In the genomic region with DNA sequence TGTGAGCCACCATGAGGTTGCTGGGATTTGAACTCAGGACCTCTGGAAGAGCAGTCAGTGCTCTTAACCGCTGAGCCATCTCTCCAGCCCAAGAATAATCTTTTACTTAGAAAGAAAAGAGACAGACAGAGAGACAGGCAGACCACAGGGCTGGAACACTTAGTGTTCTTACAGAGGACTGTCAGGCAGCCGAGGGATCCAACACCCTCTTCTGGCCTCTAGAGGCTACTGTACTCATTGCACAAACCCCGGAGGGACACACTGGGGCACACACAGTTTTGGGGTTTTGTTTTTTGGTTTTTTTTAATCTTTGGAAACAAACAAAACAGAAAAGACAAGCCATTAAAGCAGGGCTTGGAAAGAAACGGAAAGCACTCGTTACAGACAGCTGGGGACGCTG, we compare ENCODE assay signal across 32 mouse cellular contexts. TPM values are rescaled to one million over a fixed set of nuclear protein-coding genes. Genes with fewer than 3 reads are reported as not detected.
A peak's percentile ranks its signal among the peaks of the same experiment; 100 is the strongest.
DNase-seq lines count a peak whose midpoint lies in the region; ATAC-seq and TF ChIP-seq lines count a peak whose summit lies in the region.
"Had no signal": no experiment of that assay in that cellular context is flagged by ENCODE, and none has a peak within 500 bp of the region (broad histone marks: within the 10 kb centered on the region; RNA-seq: fewer than 3 reads in every experiment).

No protein-coding gene starts in this region.

- H3K4me2 ChIP-seq in kidney, postnatal 0 days (ENCODE audit: low read length): no peak overlapping the region
- H3K4me2 ChIP-seq in lung, postnatal 0 days (replicated peaks; ENCODE audit: low read depth, low read length): no peak overlapping the region
- no peak overlapping the region for H3K4me2 ChIP-seq in stomach, postnatal 0 days (replicated peaks; ENCODE audit: low read depth)
- H3K4me2 ChIP-seq: embryonic facial prominence, embryonic 12.5 days; forebrain, embryonic 15.5 days; heart, embryonic 12.5 days; limb, embryonic 12.5 days; liver, embryonic 11.5 days; neural tube, embryonic 15.5 days; stomach, embryonic 15.5 days had no signal

- peaks cover 11% of the 10 kb centered on the region for H3K4me1 ChIP-seq in kidney, postnatal 0 days (replicated peaks; ENCODE audit: insufficient read depth, low read length)
- H3K4me1 ChIP-seq in lung, postnatal 0 days (ENCODE audit: insufficient read depth, low read depth, low read length): peaks cover 5% of the 10 kb centered on the region; the same call in 1 of the 2 replicates
- peaks cover 3% of the 10 kb centered on the region; the same call in 1 of the 2 replicates for H3K4me1 ChIP-seq in stomach, postnatal 0 days (replicated peaks; ENCODE audit: control insufficient read depth, insufficient read depth)

- H3K9me3 ChIP-seq in kidney, postnatal 0 days (replicated peaks; ENCODE audit: low read length): no peaks in the 10 kb centered on the region
- H3K9me3 ChIP-seq in lung, postnatal 0 days (ENCODE audit: low read length): no peaks in the 10 kb centered on the region
- H3K9me3 ChIP-seq in stomach, postnatal 0 days (ENCODE audit: control insufficient read depth, low read length): no peaks in the 10 kb centered on the region
- H3K9me3 ChIP-seq: embryonic facial prominence, embryonic 12.5 days; forebrain, embryonic 15.5 days; heart, embryonic 12.5 days; hindbrain, embryonic 10.5 days; limb, embryonic 12.5 days; neural tube, embryonic 15.5 days; stomach, embryonic 15.5 days had no signal

- peaks cover 27% of the 10 kb centered on the region for H3K36me3 ChIP-seq in kidney, postnatal 0 days (ENCODE audit: insufficient read depth, low read length)
- peaks cover 12% of the 10 kb centered on the region for H3K36me3 ChIP-seq in lung, postnatal 0 days (ENCODE audit: insufficient read depth, low read length)
- H3K36me3 ChIP-seq in stomach, postnatal 0 days (ENCODE audit: control insufficient read depth, insufficient read depth, low read length): peaks cover 3% of the 10 kb centered on the region; the same call in 1 of the 2 replicates

- H3K4me3 ChIP-seq in kidney, postnatal 0 days (replicated peaks; ENCODE audit: low read depth, low read length): no peak overlapping the region
- H3K4me3 ChIP-seq in lung, postnatal 0 days (ENCODE audit: low read depth, low read length): no peak overlapping the region
- H3K4me3 ChIP-seq in stomach, postnatal 0 days (ENCODE audit: low read depth, low read length): no peak overlapping the region
- H3K4me3 ChIP-seq: embryonic facial prominence, embryonic 12.5 days; forebrain, embryonic 15.5 days; heart, embryonic 12.5 days; hindbrain, embryonic 10.5 days; limb, embryonic 12.5 days; neural tube, embryonic 15.5 days; stomach, embryonic 15.5 days had no signal

- WGBS in kidney, postnatal 0 days: 90% methylated on average over 6 of the region's 6 CpGs
- 85% methylated on average over 6 of the region's 6 CpGs for WGBS in lung, postnatal 0 days
- 80% methylated on average over 6 of the region's 6 CpGs for WGBS in stomach, postnatal 0 days

- H3K27me3 ChIP-seq in kidney, postnatal 0 days (ENCODE audit: insufficient read depth, low read length): no peaks in the 10 kb centered on the region
- H3K27me3 ChIP-seq in lung, postnatal 0 days (replicated peaks; ENCODE audit: insufficient read depth, low read length): no peaks in the 10 kb centered on the region
- no peaks in the 10 kb centered on the region for H3K27me3 ChIP-seq in stomach, postnatal 0 days (ENCODE audit: control insufficient read depth, insufficient read depth, low read length)
- H3K27me3 ChIP-seq: embryonic facial prominence, embryonic 12.5 days; forebrain, embryonic 15.5 days; heart, embryonic 12.5 days; limb, embryonic 12.5 days; neural tube, embryonic 15.5 days; stomach, embryonic 15.5 days had no signal

- DNase-seq in heart, adult 11 months: peak; percentile 84
- DNase-seq in heart, postnatal 10 days: no peak
- no peak for DNase-seq in kidney, postnatal 0 days (ENCODE audit: low spot score)
- DNase-seq in kidney, adult 11 months: no peak
- DNase-seq in lung, postnatal 0 days (ENCODE audit: low spot score): no peak
- no peak for DNase-seq in lung, postnatal 14 days
- DNase-seq in stomach, postnatal 0 days (ENCODE audit: low spot score): no peak
- DNase-seq in urinary bladder, postnatal 25 days (ENCODE audit: low spot score): no peak
- DNase-seq: adrenal gland, adult 8-10 months; cerebellum, adult 8-10 months; cerebellum, postnatal 36 days; embryo, embryonic 11 days; kidney, postnatal 4 days; midbrain, embryonic 14.5 days; retina, postnatal 1 day; right cerebral cortex, postnatal 14 days; thymus, postnatal 14 days had no signal

- peak; percentile 24; the same call in 1 of the 2 replicates for TF ChIP-seq CTCF in kidney, postnatal 0 days (IDR thresholded peaks at IDR 0.05; ENCODE audit: low read depth)
- peak; percentile 17; the same call in 1 of the 2 replicates for TF ChIP-seq CTCF in lung, postnatal 0 days (IDR thresholded peaks at IDR 0.05)
- TF ChIP-seq CTCF in stomach, postnatal 0 days (IDR thresholded peaks at IDR 0.05; ENCODE audit: low read depth): peak; percentile 19; the same call in 1 of the 2 replicates

- no peak for TF ChIP-seq EP300 in lung, postnatal 0 days (IDR thresholded peaks at IDR 0.05)
- TF ChIP-seq EP300 in stomach, postnatal 0 days (optimal IDR thresholded peaks at IDR 0.05): no peak

- H3K9ac ChIP-seq in kidney, postnatal 0 days (ENCODE audit: low read depth, low read length): no peak overlapping the region
- no peak overlapping the region for H3K9ac ChIP-seq in lung, postnatal 0 days (replicated peaks; ENCODE audit: low read depth)
- no peak overlapping the region for H3K9ac ChIP-seq in stomach, postnatal 0 days (ENCODE audit: low read length)
- H3K9ac ChIP-seq: embryonic facial prominence, embryonic 12.5 days; forebrain, embryonic 15.5 days; heart, embryonic 12.5 days; limb, embryonic 12.5 days; neural tube, embryonic 15.5 days; stomach, embryonic 15.5 days had no signal

- H3K27ac ChIP-seq in kidney, postnatal 0 days: no peak overlapping the region
- no peak overlapping the region for H3K27ac ChIP-seq in lung, postnatal 0 days (ENCODE audit: low read length)
- no peak overlapping the region for H3K27ac ChIP-seq in stomach, postnatal 0 days (replicated peaks)
- H3K27ac ChIP-seq: embryonic facial prominence, embryonic 12.5 days; forebrain, embryonic 15.5 days; hindbrain, embryonic 10.5 days; limb, embryonic 12.5 days; macrophage; neural tube, embryonic 15.5 days; stomach, embryonic 15.5 days had no signal

- intact Hi-C loops in heart, postnatal 10 days (cut with DNase I): no loop called here

- no peak for ATAC-seq in kidney, postnatal 0 days (replicated peaks; ENCODE audit: low FRiP score, low read depth)
- ATAC-seq in lung, postnatal 0 days: no peak
- ATAC-seq in stomach, postnatal 0 days (ENCODE audit: low FRiP score, low TSS enrichment): no peak
- ATAC-seq: forebrain, embryonic 15.5 days; hindbrain, embryonic 16.5 days; intestine, embryonic 16.5 days had no signal

RNA-seq across cellular contexts. Expression of gene Unc119b, which starts 5.4 kb away (rescaled TPM):
- total RNA-seq in heart, postnatal 10 days (2021): 10 to 100 TPM; 23.8 TPM
- polyA plus RNA-seq in kidney, postnatal 0 days (2015; fragmentation: Nextera tagmentation; extraction: Ambion mirVana): 40.8 and 42.7 TPM in 2 replicates
- polyA plus RNA-seq in lung, postnatal 0 days (2015; fragmentation: Nextera tagmentation; extraction: Ambion mirVana): 21.8 and 24.8 TPM in 2 replicates
- polyA plus RNA-seq in stomach, postnatal 0 days (2015; fragmentation: Nextera tagmentation; extraction: Ambion mirVana): 12.7 and 12.9 TPM in 2 replicates

RNA-seq across cellular contexts. Expression of gene Acads, which starts 10.2 kb away (rescaled TPM):
- total RNA-seq in heart, postnatal 10 days (2021): 100 to 1,000 TPM; 198 to 202 TPM
- polyA plus RNA-seq in kidney, postnatal 0 days (2015; fragmentation: Nextera tagmentation; extraction: Ambion mirVana): 105 and 117 TPM in 2 replicates
- 43.6 and 43.9 TPM in 2 replicates for polyA plus RNA-seq in lung, postnatal 0 days (2015; fragmentation: Nextera tagmentation; extraction: Ambion mirVana)
- polyA plus RNA-seq in stomach, postnatal 0 days (2015; fragmentation: Nextera tagmentation; extraction: Ambion mirVana): 70.6 and 73.8 TPM in 2 replicates

RNA-seq across cellular contexts. Expression of gene Mlec, which starts 28.7 kb away (rescaled TPM):
- 10 to 100 TPM; 72.9 to 85.0 TPM for total RNA-seq in heart, postnatal 10 days (2021)
- 43.6 and 44.4 TPM in 2 replicates for polyA plus RNA-seq in kidney, postnatal 0 days (2015; fragmentation: Nextera tagmentation; extraction: Ambion mirVana)
- 15.0 and 17.5 TPM in 2 replicates for polyA plus RNA-seq in lung, postnatal 0 days (2015; fragmentation: Nextera tagmentation; extraction: Ambion mirVana)
- 30.4 and 34.0 TPM in 2 replicates for polyA plus RNA-seq in stomach, postnatal 0 days (2015; fragmentation: Nextera tagmentation; extraction: Ambion mirVana)

RNA-seq across cellular contexts. Expression of gene Gm10401, which starts 31.2 kb away (rescaled TPM):
- total RNA-seq in heart, postnatal 10 days (2021): not detected
- polyA plus RNA-seq in kidney, postnatal 0 days (2015; fragmentation: Nextera tagmentation; extraction: Ambion mirVana): 26.6 and 31.3 TPM in 2 replicates
- 32.4 and 32.5 TPM in 2 replicates for polyA plus RNA-seq in lung, postnatal 0 days (2015; fragmentation: Nextera tagmentation; extraction: Ambion mirVana)
- polyA plus RNA-seq in stomach, postnatal 0 days (2015; fragmentation: Nextera tagmentation; extraction: Ambion mirVana): 17.9 and 22.2 TPM in 2 replicates
- total RNA-seq: adrenal gland, adult 8-10 months; gastrocnemius, adult 8-10 months; left cerebral cortex, postnatal 14 days; megakaryocyte-erythroid progenitor cell, adult 5-6 weeks had no signal
- polyA plus RNA-seq: small intestine, adult 2 months had no signal
